Mouse (Mus musculus): ENCODE data around the gene Fam129c. TPM values are rescaled to one million over a fixed set of nuclear protein-coding genes. Genes with fewer than 3 reads are reported as not detected.
A peak's percentile ranks its signal among the peaks of the same experiment; 100 is the strongest.

Gene Fam129c
- polyA plus RNA-seq, 1 experiment from 2014 or later, result 2.8 TPM

- peaks cover 12% of the 10 kb centered on the region; the same call in 1 of the 2 replicates for H3K4me1 ChIP-seq (replicated peaks; ENCODE audit: insufficient read depth, low read length)
- no peak for TF ChIP-seq CTCF (IDR thresholded peaks at IDR 0.05; ENCODE audit: low read depth)
- DNase-seq (ENCODE audit: low spot score), result peak; percentile 61
- no peaks in the 10 kb centered on the region for H3K9me3 ChIP-seq (replicated peaks; ENCODE audit: low read length)
- no peak for ATAC-seq (replicated peaks; ENCODE audit: low FRiP score, low read depth)
- H3K9ac ChIP-seq (ENCODE audit: low read depth, low read length), result no peak overlapping the region
- H3K27ac ChIP-seq, result no peak overlapping the region
- H3K36me3 ChIP-seq (ENCODE audit: insufficient read depth, low read length), result no peaks in the 10 kb centered on the region
- H3K27me3 ChIP-seq (ENCODE audit: insufficient read depth, low read length), result no peaks in the 10 kb centered on the region
- 0 out of 2 replicates have a peak overlapping the region, but pooled peaks have one; percentile 1 for H3K4me3 ChIP-seq (replicated peaks; ENCODE audit: low read depth, low read length)
- H3K4me2 ChIP-seq (ENCODE audit: low read length), result peak overlapping the region; percentile 31
- 3% methylated on average over 26 of the region's 26 CpGs for WGBS
Measured at GRCm38 (mm10) chr8:71633981-71634667, 36.7 kb downstream of the Fam129c start.

DNA sequence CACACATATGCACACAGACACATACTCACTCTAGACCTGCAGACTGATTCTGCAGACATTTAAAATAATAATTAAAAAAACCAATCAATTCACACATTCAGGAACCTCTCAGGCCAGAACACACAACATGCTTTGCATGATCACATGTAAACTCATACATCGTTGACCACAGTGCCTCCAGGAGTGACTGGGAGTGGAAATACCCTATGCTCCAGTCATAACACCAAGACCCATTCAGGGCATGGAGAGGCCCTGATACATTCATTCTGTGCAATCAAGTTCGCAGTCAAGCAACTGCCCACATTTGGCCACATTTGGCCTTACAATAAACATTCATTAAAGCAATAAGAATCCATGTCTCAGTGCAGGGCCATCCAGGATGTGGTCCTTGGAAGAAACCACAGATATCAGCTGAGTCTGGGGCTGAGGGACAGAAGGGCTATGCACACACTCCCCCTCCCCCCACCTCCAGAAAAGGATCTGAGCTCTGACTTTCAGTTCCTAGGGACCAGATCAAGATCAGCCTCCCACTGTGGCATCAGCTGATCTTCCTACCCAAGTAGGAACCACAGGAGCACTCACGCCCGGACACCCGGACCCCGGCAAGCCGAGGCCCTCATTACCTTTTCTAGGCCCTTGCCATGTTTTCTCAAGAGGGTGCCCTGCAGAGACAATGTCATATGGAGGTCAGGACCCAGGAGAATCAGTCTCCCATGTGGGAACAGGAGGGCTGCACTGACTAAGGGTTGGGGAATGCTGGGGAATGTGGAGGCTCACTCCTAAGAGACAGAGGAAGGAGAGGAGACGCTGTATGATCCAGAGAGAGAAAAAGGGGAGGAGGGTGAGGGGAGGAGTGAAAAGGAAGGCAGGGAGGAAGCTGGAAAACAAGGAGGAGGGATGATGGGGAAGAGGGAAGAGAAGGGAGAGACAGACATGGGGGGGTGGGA lies 40.0 kb downstream of the Fam129c start:
- WGBS, result 70% methylated on average over 8 of the region's 8 CpGs
- Histone ChIP-seq H3K27ac (no peak overlapping the region), H3K4me2 (ENCODE audit: low read length) (no peak overlapping the region), H3K9ac (ENCODE audit: low read depth, low read length) (no peak overlapping the region), H3K4me3 (replicated peaks; ENCODE audit: low read depth, low read length) (no peak overlapping the region), H3K4me1 (replicated peaks; ENCODE audit: insufficient read depth, low read length) (0 out of 2 replicates have a peak, but pooled peaks cover 5% of the 10 kb centered on the region), H3K36me3 (ENCODE audit: insufficient read depth, low read length) (no peaks in the 10 kb centered on the region), H3K9me3 (replicated peaks; ENCODE audit: low read length) (no peaks in the 10 kb centered on the region), H3K27me3 (ENCODE audit: insufficient read depth, low read length) (no peaks in the 10 kb centered on the region)
- TF ChIP-seq CTCF (IDR thresholded peaks at IDR 0.05; ENCODE audit: low read depth), result no peak
- DNase-seq (ENCODE audit: low spot score), result no peak
- no peak for ATAC-seq (replicated peaks; ENCODE audit: low FRiP score, low read depth)

DNA sequence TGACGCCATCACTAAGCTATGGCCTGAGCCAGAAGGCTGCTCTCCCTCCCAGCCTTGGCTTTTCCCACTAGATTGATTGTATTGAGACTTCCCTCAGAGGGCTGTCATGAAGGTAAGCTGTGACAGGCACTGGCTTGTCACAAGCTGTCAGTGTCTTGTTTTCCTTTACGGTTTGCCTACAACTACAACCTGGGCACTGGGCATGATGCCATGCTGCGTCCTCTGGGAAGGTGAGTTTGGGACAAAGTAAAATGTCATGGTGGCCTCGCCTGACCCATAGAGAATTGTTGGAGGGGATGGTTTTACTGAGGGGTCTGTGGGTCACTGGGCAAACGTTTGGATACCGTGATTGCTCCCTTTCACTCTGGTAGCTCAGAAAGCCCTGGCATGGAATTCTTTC lies 40.9 kb downstream of the Fam129c start:
- no peak for TF ChIP-seq CTCF (IDR thresholded peaks at IDR 0.05; ENCODE audit: low read depth)
- no peak overlapping the region for H3K4me3 ChIP-seq (replicated peaks; ENCODE audit: low read depth, low read length)
- no peaks in the 10 kb centered on the region for H3K9me3 ChIP-seq (replicated peaks; ENCODE audit: low read length)
- no peak for ATAC-seq (replicated peaks; ENCODE audit: low FRiP score, low read depth)
- DNase-seq (ENCODE audit: low spot score), result no peak
- no peaks in the 10 kb centered on the region for H3K27me3 ChIP-seq (ENCODE audit: insufficient read depth, low read length)
- 0 out of 2 replicates have a peak, but pooled peaks cover 5% of the 10 kb centered on the region for H3K4me1 ChIP-seq (replicated peaks; ENCODE audit: insufficient read depth, low read length)
- no peak overlapping the region for H3K4me2 ChIP-seq (ENCODE audit: low read length)
- WGBS, result 69% methylated on average over 6 of the region's 6 CpGs
- H3K36me3 ChIP-seq (ENCODE audit: insufficient read depth, low read length), result no peaks in the 10 kb centered on the region
- no peak overlapping the region for H3K9ac ChIP-seq (ENCODE audit: low read depth, low read length)
- no peak overlapping the region for H3K27ac ChIP-seq

DNA sequence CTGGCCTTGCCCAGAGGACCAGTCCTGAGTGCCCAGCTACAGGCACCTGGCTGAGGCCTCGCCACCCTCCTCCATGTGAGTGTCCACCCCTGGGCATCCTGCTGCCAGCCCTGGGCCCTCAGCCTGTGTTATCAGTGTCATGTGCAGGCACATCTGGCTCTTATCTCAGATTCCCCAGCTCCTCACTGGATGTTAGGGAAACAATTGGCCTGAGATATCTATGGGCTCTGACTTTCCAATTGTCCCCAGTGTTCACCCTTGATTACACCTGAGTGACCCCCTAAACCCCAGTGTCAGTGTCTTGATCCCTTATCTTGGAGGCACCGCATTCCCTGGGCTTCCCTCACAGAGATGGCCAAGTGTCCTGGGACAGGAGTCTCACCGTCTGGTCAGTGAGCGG lies 41.9 kb downstream of the Fam129c start:
- no peak for ATAC-seq (replicated peaks; ENCODE audit: low FRiP score, low read depth)

GRCm38 (mm10) chr8:71645510-71645909 lies 48.1 kb downstream of the Fam129c start:
- H3K9ac ChIP-seq (ENCODE audit: low read depth, low read length), result no peak overlapping the region
- H3K4me1 ChIP-seq (replicated peaks; ENCODE audit: insufficient read depth, low read length), result no peaks in the 10 kb centered on the region
- no peak overlapping the region for H3K4me3 ChIP-seq (replicated peaks; ENCODE audit: low read depth, low read length)
- WGBS, result 83% methylated on average over 9 of the region's 9 CpGs
- H3K27ac ChIP-seq, result no peak overlapping the region
- ATAC-seq (replicated peaks; ENCODE audit: low FRiP score, low read depth), result no peak
- H3K4me2 ChIP-seq (ENCODE audit: low read length), result no peak overlapping the region
- H3K36me3 ChIP-seq (ENCODE audit: insufficient read depth, low read length), result no peaks in the 10 kb centered on the region
- H3K9me3 ChIP-seq (replicated peaks; ENCODE audit: low read length), result no peaks in the 10 kb centered on the region
- no peak for DNase-seq (ENCODE audit: low spot score)
- H3K27me3 ChIP-seq (ENCODE audit: insufficient read depth, low read length), result no peaks in the 10 kb centered on the region
- TF ChIP-seq CTCF (IDR thresholded peaks at IDR 0.05; ENCODE audit: low read depth), result no peak

More for the DNA sequence above, 41.9 kb downstream of the Fam129c start:
- H3K4me3 ChIP-seq (replicated peaks; ENCODE audit: low read depth, low read length), result no peak overlapping the region
- H3K27me3 ChIP-seq (ENCODE audit: insufficient read depth, low read length), result no peaks in the 10 kb centered on the region
- H3K36me3 ChIP-seq (ENCODE audit: insufficient read depth, low read length), result no peaks in the 10 kb centered on the region
- H3K27ac ChIP-seq, result no peak overlapping the region
- DNase-seq (ENCODE audit: low spot score), result no peak
- no peak overlapping the region for H3K4me2 ChIP-seq (ENCODE audit: low read length)
- 90% methylated on average over 4 of the region's 4 CpGs for WGBS
- TF ChIP-seq CTCF (IDR thresholded peaks at IDR 0.05; ENCODE audit: low read depth), result no peak
- no peak overlapping the region for H3K9ac ChIP-seq (ENCODE audit: low read depth, low read length)
- H3K9me3 ChIP-seq (replicated peaks; ENCODE audit: low read length), result no peaks in the 10 kb centered on the region
- H3K4me1 ChIP-seq (replicated peaks; ENCODE audit: insufficient read depth, low read length), result 0 out of 2 replicates have a peak, but pooled peaks cover 3% of the 10 kb centered on the region

DNA sequence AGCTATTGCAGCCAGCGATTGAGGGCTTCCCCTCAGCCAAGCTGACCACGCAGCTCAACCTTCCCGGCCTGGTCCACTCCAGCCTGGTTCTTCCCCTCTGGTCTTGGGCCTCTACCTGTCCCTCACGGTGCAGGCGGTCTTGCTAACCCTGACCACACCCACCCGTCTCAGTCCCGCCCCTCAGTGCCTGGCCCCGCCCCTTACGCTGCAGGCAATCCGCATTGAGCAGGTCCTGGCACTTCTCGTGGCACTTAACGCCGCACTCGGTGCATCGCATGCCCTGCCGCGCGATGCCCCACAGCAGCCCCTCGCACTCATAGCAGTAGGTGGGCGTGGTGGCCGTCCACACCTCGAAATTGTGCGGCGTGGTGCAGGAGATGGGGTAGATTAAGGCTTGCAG lies 57.2 kb downstream of the Fam129c start:
- H3K9me3 ChIP-seq (replicated peaks; ENCODE audit: low read length), result no peaks in the 10 kb centered on the region
- DNase-seq (ENCODE audit: low spot score) (no peak), ATAC-seq (replicated peaks; ENCODE audit: low FRiP score, low read depth) (peak; percentile 62)
- H3K36me3 ChIP-seq (ENCODE audit: insufficient read depth, low read length), result no peaks in the 10 kb centered on the region
- no peak overlapping the region for H3K9ac ChIP-seq (ENCODE audit: low read depth, low read length)
- H3K27ac ChIP-seq, result no peak overlapping the region
- H3K4me3 ChIP-seq (replicated peaks; ENCODE audit: low read depth, low read length), result 0 out of 2 replicates have a peak overlapping the region, but pooled peaks have one; percentile 4
- H3K4me2 ChIP-seq (ENCODE audit: low read length), result peak overlapping the region; percentile 35
- peaks cover 27% of the 10 kb centered on the region for H3K27me3 ChIP-seq (ENCODE audit: insufficient read depth, low read length)
- WGBS, result 2% methylated on average over 24 of the region's 24 CpGs
- TF ChIP-seq CTCF (IDR thresholded peaks at IDR 0.05; ENCODE audit: low read depth), result no peak
- peaks cover 9% of the 10 kb centered on the region; the same call in 1 of the 2 replicates for H3K4me1 ChIP-seq (replicated peaks; ENCODE audit: insufficient read depth, low read length)

Small RNA genes lying within 50 kb of the gene (microRNA-seq; reads per million reads assigned to microRNA genes)
- gene Mir6769b, result not detected

Other genes starting within 250 kb of the Fam129c start
- gene Use1, start 230.8 kb upstream of the Fam129c start, polyA plus RNA-seq (2015; fragmentation: Nextera tagmentation; extraction: Ambion mirVana), result 129 and 140 TPM in 2 replicates
- 8.1 and 8.4 TPM in 2 replicates for gene Ocel1, start 226.3 kb upstream of the Fam129c start, polyA plus RNA-seq (2015; fragmentation: Nextera tagmentation; extraction: Ambion mirVana)
- gene Nr2f6, start 215.7 kb upstream of the Fam129c start, polyA plus RNA-seq (2015; fragmentation: Nextera tagmentation; extraction: Ambion mirVana), result 110 and 138 TPM in 2 replicates
- 18.8 and 20.4 TPM in 2 replicates for gene Ushbp1, start 201.8 kb upstream of the Fam129c start, polyA plus RNA-seq (2015; fragmentation: Nextera tagmentation; extraction: Ambion mirVana)
- 92.3 and 96.4 TPM in 2 replicates for gene Babam1, start 200.8 kb upstream of the Fam129c start, polyA plus RNA-seq (2015; fragmentation: Nextera tagmentation; extraction: Ambion mirVana)
- 7.9 and 9.2 TPM in 2 replicates for gene Ankle1, start 191.6 kb upstream of the Fam129c start, polyA plus RNA-seq (2015; fragmentation: Nextera tagmentation; extraction: Ambion mirVana)
- gene Abhd8, start 134.0 kb upstream of the Fam129c start, polyA plus RNA-seq (2015; fragmentation: Nextera tagmentation; extraction: Ambion mirVana), result 35.0 and 38.3 TPM in 2 replicates
- gene Mrpl34, start 132.7 kb upstream of the Fam129c start, polyA plus RNA-seq (2015; fragmentation: Nextera tagmentation; extraction: Ambion mirVana), result 242 and 245 TPM in 2 replicates
- 88.0 and 93.7 TPM in 2 replicates for gene Dda1, start 128.4 kb upstream of the Fam129c start, polyA plus RNA-seq (2015; fragmentation: Nextera tagmentation; extraction: Ambion mirVana)
- gene Ano8, start 111.7 kb upstream of the Fam129c start, polyA plus RNA-seq (2015; fragmentation: Nextera tagmentation; extraction: Ambion mirVana), result 0.84 and 1.4 TPM in 2 replicates
- gene Gtpbp3, start 109.5 kb upstream of the Fam129c start, polyA plus RNA-seq (2015; fragmentation: Nextera tagmentation; extraction: Ambion mirVana), result 14.5 and 14.6 TPM in 2 replicates
- gene Plvap, start 85.9 kb upstream of the Fam129c start, polyA plus RNA-seq (2015; fragmentation: Nextera tagmentation; extraction: Ambion mirVana), result 182 and 208 TPM in 2 replicates
- 0.19 and 0.20 TPM in 2 replicates for gene Ccdc194, start 71.9 kb upstream of the Fam129c start, polyA plus RNA-seq (2015; fragmentation: Nextera tagmentation; extraction: Ambion mirVana)
- gene Bst2, start 60.2 kb upstream of the Fam129c start, polyA plus RNA-seq (2015; fragmentation: Nextera tagmentation; extraction: Ambion mirVana), result 106 and 124 TPM in 2 replicates
- gene Mvb12a, start 54.7 kb upstream of the Fam129c start, polyA plus RNA-seq (2015; fragmentation: Nextera tagmentation; extraction: Ambion mirVana), result 129 and 131 TPM in 2 replicates
- 17.1 and 19.1 TPM in 2 replicates for gene Tmem221, start 38.8 kb upstream of the Fam129c start, polyA plus RNA-seq (2015; fragmentation: Nextera tagmentation; extraction: Ambion mirVana)
- gene Nxnl1, start 31.0 kb upstream of the Fam129c start, polyA plus RNA-seq (2015; fragmentation: Nextera tagmentation; extraction: Ambion mirVana), result 0.13 and 0.20 TPM in 2 replicates
- 50.5 and 53.7 TPM in 2 replicates for gene Slc27a1, start 28.8 kb upstream of the Fam129c start, polyA plus RNA-seq (2015; fragmentation: Nextera tagmentation; extraction: Ambion mirVana)
- 279 and 296 TPM in 2 replicates for gene Pgls, start 5.5 kb upstream of the Fam129c start, polyA plus RNA-seq (2015; fragmentation: Nextera tagmentation; extraction: Ambion mirVana)
- gene Colgalt1, start 13.3 kb downstream of the Fam129c start, polyA plus RNA-seq (2015; fragmentation: Nextera tagmentation; extraction: Ambion mirVana), result 64.1 and 66.2 TPM in 2 replicates
- gene Unc13a, start 74.1 kb downstream of the Fam129c start, polyA plus RNA-seq (2015; fragmentation: Nextera tagmentation; extraction: Ambion mirVana), result 0.50 and 0.60 TPM in 2 replicates
- gene Jak3, start 78.6 kb downstream of the Fam129c start, polyA plus RNA-seq (2015; fragmentation: Nextera tagmentation; extraction: Ambion mirVana), result 5.3 TPM in 2 replicates
- 1.3 TPM in 2 replicates for gene Insl3, start 91.6 kb downstream of the Fam129c start, polyA plus RNA-seq (2015; fragmentation: Nextera tagmentation; extraction: Ambion mirVana)
- gene B3gnt3, start 104.1 kb downstream of the Fam129c start, polyA plus RNA-seq (2015; fragmentation: Nextera tagmentation; extraction: Ambion mirVana), result 4.3 TPM in 2 replicates
- 3.4 and 4.1 TPM in 2 replicates for gene Fcho1, start 128.1 kb downstream of the Fam129c start, polyA plus RNA-seq (2015; fragmentation: Nextera tagmentation; extraction: Ambion mirVana)